In genomic region chr6:18748859-18749258, GRCm38 (mm10) we compare ENCODE assay signal across 17 mouse cellular contexts.
DNase-seq lines count a peak whose midpoint lies in the region; ATAC-seq lines count a peak whose summit lies in the region.
"Had no signal": no experiment of that assay in that cellular context is flagged by ENCODE, and none has a peak within 500 bp of the region (broad histone marks: within the 10 kb centered on the region; RNA-seq: fewer than 3 reads in every experiment).

No protein-coding gene starts in this region.

- H3K4me1 ChIP-seq in limb, embryonic 11.5 days (ENCODE audit: control insufficient read depth, insufficient read depth, low read length), result no peaks in the 10 kb centered on the region
- H3K4me1 ChIP-seq in limb, embryonic 10.5 days, result peaks cover 4% of the 10 kb centered on the region; the same call in 1 of the 2 replicates
- H3K4me1 ChIP-seq: heart, embryonic 10.5 days; intestine, embryonic 15.5 days; midbrain, embryonic 10.5 days had no signal

- no peak overlapping the region for H3K4me2 ChIP-seq in limb, embryonic 11.5 days (ENCODE audit: low read depth, severe bottlenecking)
- H3K4me2 ChIP-seq: intestine, embryonic 15.5 days; liver, embryonic 11.5 days had no signal

- DNase-seq in embryo, embryonic 10.5 days (ENCODE audit: low spot score), result peak; percentile 5
- DNase-seq in embryo, embryonic 10 days (ENCODE audit: low spot score), result no peak
- peak; percentile 23 for DNase-seq in limb, embryonic 11.5 days (ENCODE audit: low spot score)
- no peak for DNase-seq in limb, embryonic 10.5 days (ENCODE audit: low spot score)
- peak; percentile 25 to 51 for DNase-seq in left cerebral cortex, postnatal 14 days (ENCODE audit: low spot score in 2 of 2)
- peak; percentile 37 for DNase-seq in right cerebral cortex, postnatal 25 days
- no peak for DNase-seq in kidney, adult 9 months
- DNase-seq in gastrocnemius, postnatal 36 days, result no peak
- DNase-seq: cerebellum, postnatal 36 days; heart, postnatal 36 days; kidney, postnatal 10 days; thymus, adult 18-20 months had no signal

- H3K27me3 ChIP-seq in limb, embryonic 11.5 days (ENCODE audit: control insufficient read depth, insufficient read depth, low read length), result no peaks in the 10 kb centered on the region
- H3K27me3 ChIP-seq in limb, embryonic 10.5 days (ENCODE audit: low read depth, poor library complexity, severe bottlenecking), result no peaks in the 10 kb centered on the region
- H3K27me3 ChIP-seq: intestine, embryonic 15.5 days had no signal

- no peak overlapping the region for H3K27ac ChIP-seq in limb, embryonic 11.5 days (replicated peaks; ENCODE audit: low read depth, low read length)
- H3K27ac ChIP-seq in limb, embryonic 10.5 days, result no peak overlapping the region
- H3K27ac ChIP-seq: heart, embryonic 10.5 days; intestine, embryonic 15.5 days; midbrain, embryonic 10.5 days had no signal

- 66% methylated on average over 2 of the region's 2 CpGs for WGBS in limb, embryonic 11.5 days
- WGBS in limb, embryonic 10.5 days, result 74% methylated on average over 2 of the region's 2 CpGs

- no peaks in the 10 kb centered on the region for H3K36me3 ChIP-seq in limb, embryonic 11.5 days (ENCODE audit: control insufficient read depth, insufficient read depth, low read length)
- no peaks in the 10 kb centered on the region for H3K36me3 ChIP-seq in limb, embryonic 10.5 days
- H3K36me3 ChIP-seq: heart, embryonic 10.5 days; intestine, embryonic 15.5 days; midbrain, embryonic 10.5 days had no signal

- no peaks in the 10 kb centered on the region for H3K9me3 ChIP-seq in limb, embryonic 11.5 days (ENCODE audit: control insufficient read depth, low read length)
- no peaks in the 10 kb centered on the region for H3K9me3 ChIP-seq in limb, embryonic 10.5 days (replicated peaks)
- H3K9me3 ChIP-seq: heart, embryonic 10.5 days; intestine, embryonic 15.5 days; midbrain, embryonic 10.5 days had no signal

- ATAC-seq in limb, embryonic 11.5 days (ENCODE audit: insufficient number of reproducible peaks, low FRiP score, low TSS enrichment, low read depth), result peak; percentile 75
- ATAC-seq: intestine, embryonic 15.5 days; Patski had no signal

- H3K9ac ChIP-seq in limb, embryonic 11.5 days (ENCODE audit: low read length), result no peak overlapping the region
- H3K9ac ChIP-seq: intestine, embryonic 15.5 days had no signal

- intact Hi-C loops in left cerebral cortex, postnatal 14 days (cut with DNase I), result no loop called here
- intact Hi-C loops in gastrocnemius, postnatal 36 days (cut with DNase I), result no loop called here

- H3K4me3 ChIP-seq in limb, embryonic 11.5 days (ENCODE audit: low read depth, low read length), result no peak overlapping the region
- no peak overlapping the region for H3K4me3 ChIP-seq in limb, embryonic 10.5 days
- H3K4me3 ChIP-seq: heart, embryonic 10.5 days; intestine, embryonic 15.5 days; midbrain, embryonic 10.5 days had no signal

Comparison
In these comparisons a context has a peak if more than half of its experiments do, and no peak if none do; other contexts are left out.
1. DNase-seq: peak in embryo, embryonic 10.5 days (single experiment), limb, embryonic 11.5 days (single experiment), left cerebral cortex, postnatal 14 days (2 of 2) and right cerebral cortex, postnatal 25 days (single experiment); none in embryo, embryonic 10 days (single experiment), limb, embryonic 10.5 days (single experiment), kidney, adult 9 months (single experiment) and gastrocnemius, postnatal 36 days (0 of 2).